Mouse (Mus musculus) urinary bladder, postnatal 10 days (tissue): ENCODE measurements around the gene Zfp954.
"Not testable (repeated sequence)": the region's sequence is repeated elsewhere in the genome, so short reads cannot be mapped to it uniquely, and the experiment has no call there.

Experiments
- DNase-seq: peaks from one replicate; pipeline ENCODE4 v3.0.0; 2022; ENCODE audit warnings: low spot score

Zfp954 gene

GRCm38 (mm10) chr7:7120921-7121601, at the start of gene Zfp954:
TSS of gene Zfp954 (minus strand) at chr7:7121488.
- peak; percentile 29 for DNase-seq

DNA sequence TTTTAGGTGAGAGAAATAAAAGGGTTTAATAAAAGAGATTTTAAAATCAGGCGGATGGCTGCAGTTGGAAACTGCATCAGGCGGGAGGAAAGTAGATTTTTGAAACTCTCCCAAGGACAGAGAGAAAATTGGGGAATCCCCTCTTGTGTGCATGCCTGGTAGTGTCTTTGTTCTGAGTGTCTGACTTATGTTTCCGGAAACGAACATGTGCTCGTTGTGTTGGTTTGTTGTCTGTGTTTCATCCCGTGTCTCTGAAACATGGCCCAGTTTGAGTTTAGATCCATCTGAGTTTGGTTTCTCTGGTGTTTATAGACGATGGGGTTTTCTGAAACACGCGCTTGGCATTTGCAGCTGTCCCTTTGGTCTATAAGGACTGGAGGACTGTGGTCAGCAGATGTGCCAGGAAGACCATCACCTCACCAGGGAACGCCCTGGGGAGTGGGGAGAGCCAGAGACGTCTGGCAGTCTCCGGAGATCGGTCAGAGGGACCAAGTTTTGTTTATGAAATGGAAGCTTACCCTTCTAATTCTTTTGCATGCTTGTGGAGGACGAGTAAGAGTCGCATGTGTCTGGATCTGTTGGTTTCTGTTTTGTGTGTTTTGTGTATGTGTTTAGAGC, 24.8 kb upstream of the Zfp954 start:
- no peak for DNase-seq

- DNase-seq: no peak
Observed at GRCm38 (mm10) chr7:7144215-7144614, 22.9 kb upstream of the Zfp954 start.

- DNase-seq: peak; percentile 11
Observed at GRCm38 (mm10) chr7:7136379-7136866, 15.1 kb upstream of the Zfp954 start, which contains the start of gene Zfp773. TSS of gene Zfp773 (minus strand) at chr7:7136755.

DNA sequence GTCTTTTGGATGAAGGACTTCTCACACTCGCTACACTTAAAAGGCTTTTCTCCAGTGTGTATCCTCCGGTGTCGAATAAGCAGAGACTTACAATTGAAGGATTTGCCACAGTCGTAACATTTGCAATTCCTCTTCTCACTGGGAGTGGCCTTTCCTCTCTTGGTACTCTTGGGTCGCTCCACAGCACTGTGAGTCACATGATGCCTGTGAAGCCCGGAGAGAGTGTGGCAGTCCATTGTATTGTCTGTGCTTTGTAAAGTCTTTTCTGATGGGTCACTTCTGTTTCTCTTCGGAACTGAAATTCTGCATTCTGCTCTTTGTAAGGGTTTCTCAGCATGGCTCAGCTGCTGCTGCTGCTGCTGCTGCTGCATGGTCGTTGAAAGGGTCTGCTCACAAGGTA, 11.5 kb upstream of the Zfp954 start:
- no peak for DNase-seq

DNA sequence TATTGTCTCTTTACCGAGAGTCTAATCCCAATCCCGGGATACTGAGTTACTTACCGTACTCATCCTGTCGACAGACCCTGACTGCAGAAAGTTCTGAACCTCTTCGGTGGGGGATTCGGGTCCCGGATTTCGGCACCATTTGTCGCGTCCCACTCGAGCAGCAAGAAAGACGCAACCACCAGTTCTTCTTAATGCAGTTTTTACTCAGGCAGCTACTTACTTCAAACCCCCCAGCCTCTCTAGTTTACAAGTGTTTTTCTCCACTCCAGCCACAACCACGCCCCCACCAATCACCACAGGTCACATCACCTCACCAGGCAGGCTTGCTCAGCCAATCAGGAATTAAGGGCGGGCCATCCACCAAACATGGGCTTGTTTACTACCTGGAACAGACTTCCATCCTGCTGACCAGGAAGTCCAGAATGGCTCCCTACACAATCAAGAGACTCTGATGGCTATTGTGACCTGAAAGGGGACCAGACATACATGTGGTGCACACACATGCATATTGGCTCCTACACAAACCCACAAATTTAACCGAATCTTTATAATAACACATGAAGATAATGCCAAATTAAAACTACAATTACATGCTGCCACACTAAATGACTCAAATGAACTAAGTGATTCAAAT, 9.3 kb upstream of the Zfp954 start:
- not testable (repeated sequence) for DNase-seq

DNA sequence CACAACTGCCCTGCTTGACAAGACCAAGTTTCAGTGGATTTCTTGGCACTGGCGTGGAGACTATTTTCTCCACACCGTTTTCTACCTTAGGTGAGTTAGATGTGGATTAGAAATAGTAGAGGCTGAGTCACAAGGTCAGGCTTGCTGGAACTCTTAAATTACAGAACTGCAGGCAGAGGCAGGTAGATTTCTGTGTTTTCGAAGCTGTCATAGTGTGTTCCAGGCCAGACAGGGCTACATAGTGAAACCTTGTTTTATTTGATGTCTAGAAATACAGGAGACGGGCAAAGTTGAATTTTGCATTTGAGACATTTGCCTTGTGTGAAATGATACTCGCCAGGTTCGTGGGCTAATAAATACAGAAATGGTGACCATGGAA, 303 bp upstream of the Zfp954 start:
- DNase-seq: no peak

DNA sequence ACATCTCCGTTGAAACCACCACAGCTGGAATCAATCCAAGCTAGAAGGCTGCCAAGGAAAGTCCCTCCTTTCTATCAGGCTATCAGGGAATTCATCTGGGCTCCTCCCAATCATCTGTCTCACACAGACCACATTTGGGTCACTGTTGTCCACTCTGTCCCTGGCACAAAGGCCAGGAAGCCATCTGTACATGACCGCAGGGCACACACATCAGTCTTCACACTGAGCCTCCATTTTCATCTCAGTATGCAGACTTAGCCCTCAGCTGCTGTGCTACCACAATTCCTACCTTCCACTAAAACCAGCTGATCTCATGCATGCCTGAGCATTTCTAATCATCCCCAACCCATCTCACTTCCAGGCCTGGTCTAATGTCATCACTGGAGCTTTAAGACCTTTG, 2.8 kb downstream of the Zfp954 start:
- DNase-seq: no peak

GRCm38 (mm10) chr7:7108501-7108900, 12.8 kb downstream of the Zfp954 start:
- DNase-seq: no peak
